Mouse (Mus musculus) liver, embryonic 16.5 days (tissue): Measurements from ENCODE around the gene St6galnac5. TPM values are rescaled to one million over a fixed set of nuclear protein-coding genes. Genes with fewer than 3 reads are reported as not detected.

Experiments used
- ATAC-seq: fragments of 200-750 bp; cut with Nextera tagmentation; 2 replicates; pipeline ENCODE4 v1.8.0; 2017; ENCODE audit warnings: low read depth, mild to moderate bottlenecking, moderate number of reproducible peaks, moderate library complexity
- H3K27ac ChIP-seq: fragments of 300-500 bp; sonication (generic); 2 replicates; pipeline ENCODE4 v1.5.1; 2014; ENCODE audit warnings: mild to moderate bottlenecking, low read length
- H3K27me3 ChIP-seq: fragments of 300-500 bp; sonication (generic); 2 replicates; pipeline ENCODE4 v1.6.1; 2014; ENCODE audit warnings: low read depth, low read length, mixed read lengths; ENCODE audit not compliant: control insufficient read depth, insufficient read depth
- H3K36me3 ChIP-seq: fragments of 300-500 bp; sonication (generic); 2 replicates; pipeline ENCODE4 v1.6.1; 2014; ENCODE audit warnings: mild to moderate bottlenecking; ENCODE audit not compliant: control insufficient read depth, insufficient read depth
- H3K4me1 ChIP-seq: fragments of 300-500 bp; sonication (generic); 2 replicates; pipeline ENCODE4 v1.6.1; 2014; ENCODE audit warnings: low read depth, low read length, mixed read lengths; ENCODE audit not compliant: control insufficient read depth
- H3K4me2 ChIP-seq: fragments of 300-500 bp; sonication (generic); 2 replicates; pipeline ENCODE4 v1.6.1; 2014; ENCODE audit warnings: low read depth, low read length, mixed read lengths
- H3K4me3 ChIP-seq: fragments of 300-500 bp; sonication (generic); 2 replicates; pipeline ENCODE4 v1.5.1; 2014; ENCODE audit warnings: low read depth, mild to moderate bottlenecking, low read length
- H3K9ac ChIP-seq: fragments of 300-500 bp; sonication (generic); 2 replicates; pipeline ENCODE4 v1.6.1; 2014; ENCODE audit warnings: low read depth, low read length
- H3K9me3 ChIP-seq: fragments of 300-500 bp; sonication (generic); replicated peaks from 2 replicates; pipeline ENCODE4 v1.6.1; 2016; ENCODE audit warnings: low read length; ENCODE audit not compliant: control insufficient read depth
- whole genome bisulfite sequencing: fragments of 180-500 bp; shearing (Covaris S2); extraction: QIAGEN DNeasy Blood & Tissue Kit; methylation state at CpG from one replicate; pipeline ENCODE4 v1.1.7; 2014; ENCODE audit not compliant: insufficient replicate concordance; 5-methylcytosine and 5-hydroxymethylcytosine counted together
- polyA plus RNA-seq: library from polyadenylated mRNA; unstranded; fragments of >200 nt; fragmentation: Nextera tagmentation; extraction: Ambion mirVana; gene quantifications from 2 replicates; pipeline ENCODE4 v1.2.1, GENCODE M21; 2015

Gene St6galnac5
- polyA plus RNA-seq, 1 experiment from 2014 or later, result 0.05 TPM

DNA sequence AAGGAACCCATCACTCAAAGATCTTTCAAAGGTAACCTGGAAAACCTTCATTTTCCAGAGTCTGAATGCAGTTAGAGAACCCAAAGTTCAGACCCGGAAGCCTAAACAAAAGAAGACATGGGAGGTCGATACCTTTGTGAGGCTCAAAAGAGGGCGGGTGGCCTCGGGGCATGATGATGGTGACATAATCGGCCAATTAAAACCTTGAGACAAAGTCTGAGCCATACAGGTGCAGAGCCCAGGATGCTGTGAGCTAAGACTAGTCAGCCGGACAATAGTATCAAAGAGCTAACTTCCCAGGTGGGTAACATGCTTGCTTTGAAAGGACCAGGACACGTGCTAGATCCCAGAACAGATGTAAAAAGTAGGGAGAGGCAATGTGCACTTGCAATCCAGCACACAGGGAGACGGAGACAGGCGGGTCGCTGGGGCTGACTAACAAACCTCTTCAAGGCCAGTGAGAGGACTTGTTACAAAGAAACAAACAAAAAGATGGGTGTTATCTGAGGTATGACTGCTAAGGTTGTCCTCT, 52.7 kb downstream of the St6galnac5 start:
- H3K36me3 ChIP-seq, result no peaks in the 10 kb centered on the region
- no peak overlapping the region for H3K27ac ChIP-seq
- WGBS, result 53% methylated on average over 10 of the region's 10 CpGs
- ATAC-seq, result no peak
- no peak overlapping the region for H3K9ac ChIP-seq
- H3K4me3 ChIP-seq, result no peak overlapping the region
- H3K4me2 ChIP-seq, result 0 out of 2 replicates have a peak overlapping the region, but pooled peaks have one; percentile 8
- no peaks in the 10 kb centered on the region for H3K9me3 ChIP-seq
- H3K27me3 ChIP-seq, result no peaks in the 10 kb centered on the region
- H3K4me1 ChIP-seq, result peaks cover 2% of the 10 kb centered on the region; the same call in 1 of the 2 replicates

DNA sequence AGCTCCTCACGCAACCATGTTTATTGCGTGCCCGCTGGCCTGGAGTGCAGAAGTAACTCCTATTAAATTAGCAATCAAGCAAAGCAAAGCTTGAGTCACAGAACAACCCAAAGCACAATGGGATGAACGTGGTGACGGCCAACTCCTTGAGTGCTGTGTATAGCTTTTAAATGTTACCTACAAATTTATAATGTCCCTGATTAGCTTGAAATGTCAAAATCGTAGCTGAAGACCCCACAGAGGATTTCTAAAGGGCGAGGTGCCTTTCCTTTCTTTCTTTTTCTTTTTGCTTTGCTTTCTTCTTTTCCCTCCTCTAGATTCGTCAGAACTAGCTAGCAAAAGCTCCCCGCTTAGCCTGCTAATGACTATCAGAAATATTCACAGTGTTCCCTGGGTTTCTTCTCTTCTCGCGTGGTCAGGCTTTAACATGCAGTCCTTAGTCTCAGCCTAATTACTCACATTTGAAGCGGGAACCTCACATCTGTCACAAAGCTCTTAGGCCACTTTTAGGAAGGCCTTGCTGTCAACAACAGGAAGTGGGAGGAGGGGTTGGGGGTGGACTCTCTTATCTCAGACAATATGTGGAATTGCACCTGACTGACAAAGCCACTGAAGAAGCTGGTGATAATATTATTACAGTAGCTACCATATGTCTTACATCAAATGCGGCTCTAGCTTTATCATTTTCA, 53.6 kb downstream of the St6galnac5 start:
- no peak overlapping the region for H3K4me3 ChIP-seq
- H3K27ac ChIP-seq, result no peak overlapping the region
- ATAC-seq, result peak; percentile 33
- H3K9me3 ChIP-seq, result no peaks in the 10 kb centered on the region
- no peaks in the 10 kb centered on the region for H3K27me3 ChIP-seq
- no peak overlapping the region for H3K9ac ChIP-seq
- peaks cover 2% of the 10 kb centered on the region; the same call in 1 of the 2 replicates for H3K4me1 ChIP-seq
- no peaks in the 10 kb centered on the region for H3K36me3 ChIP-seq
- 40% methylated on average over 13 of the region's 13 CpGs for WGBS
- H3K4me2 ChIP-seq, result no peak overlapping the region

DNA sequence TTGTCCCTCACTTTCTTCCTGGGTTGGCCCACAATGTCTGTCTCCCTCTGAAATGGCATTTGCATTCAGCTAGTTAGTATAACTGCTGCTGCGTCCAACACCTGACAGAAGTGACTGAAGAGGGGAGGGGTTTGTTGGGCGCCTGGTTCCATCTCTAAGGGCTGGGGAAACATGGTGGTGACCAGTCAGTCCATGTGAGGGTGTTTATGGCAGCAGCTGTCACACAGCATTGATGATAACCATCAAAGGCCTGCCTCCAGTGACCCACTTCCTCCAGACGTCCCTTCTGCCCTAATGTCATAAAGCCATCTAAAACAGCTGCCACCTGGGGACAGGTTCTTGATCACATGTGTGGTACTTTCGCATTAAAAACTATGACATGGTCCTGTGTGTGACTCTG, 55.9 kb downstream of the St6galnac5 start:
- no peak for ATAC-seq
- Histone ChIP-seq H3K9me3 (no peaks in the 10 kb centered on the region), H3K36me3 (no peaks in the 10 kb centered on the region)

DNA sequence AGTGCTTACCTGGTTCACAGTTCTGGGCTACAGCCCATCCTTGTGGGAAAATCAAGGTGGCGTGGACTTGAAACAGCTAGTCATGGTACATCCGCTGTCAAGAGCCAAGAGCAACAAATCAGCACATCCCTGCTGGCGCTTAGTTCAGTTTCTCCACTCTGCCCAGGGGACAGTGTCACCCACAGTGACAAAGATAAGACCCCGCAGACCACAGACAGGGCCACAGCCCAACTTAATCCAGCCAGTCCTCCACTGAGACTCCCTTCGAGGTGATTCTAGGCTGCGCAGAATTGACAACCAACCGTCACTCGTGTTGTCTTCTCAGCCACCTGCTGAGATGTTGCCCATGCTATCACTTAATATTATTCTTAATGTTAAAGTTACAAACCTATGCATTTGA, 56.7 kb downstream of the St6galnac5 start:
- Histone ChIP-seq H3K9me3 (no peaks in the 10 kb centered on the region), H3K4me1 (peaks cover 2% of the 10 kb centered on the region; the same call in 1 of the 2 replicates), H3K27me3 (no peaks in the 10 kb centered on the region), H3K9ac (no peak overlapping the region), H3K27ac (no peak overlapping the region), H3K36me3 (no peaks in the 10 kb centered on the region), H3K4me3 (no peak overlapping the region), H3K4me2 (no peak overlapping the region)
- 20% methylated on average over 8 of the region's 8 CpGs for WGBS
- ATAC-seq, result peak; percentile 44

More for the DNA sequence above, 55.9 kb downstream of the St6galnac5 start:
- H3K4me2 ChIP-seq, result no peak overlapping the region
- no peak overlapping the region for H3K4me3 ChIP-seq
- WGBS, result 41% methylated on average over 4 of the region's 4 CpGs
- no peak overlapping the region for H3K27ac ChIP-seq
- no peaks in the 10 kb centered on the region for H3K27me3 ChIP-seq
- H3K4me1 ChIP-seq, result peaks cover 2% of the 10 kb centered on the region; the same call in 1 of the 2 replicates
- H3K9ac ChIP-seq, result no peak overlapping the region

DNA sequence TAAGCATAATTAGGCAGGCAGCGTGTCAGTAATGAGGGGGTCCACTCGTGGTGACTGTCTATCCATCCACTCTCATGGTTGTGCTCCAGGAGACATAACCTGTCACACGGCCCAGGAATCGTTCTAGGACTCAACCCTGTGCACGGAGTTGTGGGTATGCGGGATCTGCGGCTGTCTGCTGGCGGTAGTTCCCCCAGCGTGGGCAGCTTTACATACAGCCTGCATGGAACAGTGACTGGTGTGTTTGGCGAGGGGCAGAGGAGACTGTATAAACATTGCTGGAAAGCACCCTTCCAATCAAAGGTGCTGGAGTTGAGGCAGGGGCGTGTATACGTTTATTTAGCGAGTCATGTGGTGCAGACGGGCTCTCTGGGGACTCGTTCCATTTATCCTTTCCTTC, 58.5 kb downstream of the St6galnac5 start:
- no peak for ATAC-seq

DNA sequence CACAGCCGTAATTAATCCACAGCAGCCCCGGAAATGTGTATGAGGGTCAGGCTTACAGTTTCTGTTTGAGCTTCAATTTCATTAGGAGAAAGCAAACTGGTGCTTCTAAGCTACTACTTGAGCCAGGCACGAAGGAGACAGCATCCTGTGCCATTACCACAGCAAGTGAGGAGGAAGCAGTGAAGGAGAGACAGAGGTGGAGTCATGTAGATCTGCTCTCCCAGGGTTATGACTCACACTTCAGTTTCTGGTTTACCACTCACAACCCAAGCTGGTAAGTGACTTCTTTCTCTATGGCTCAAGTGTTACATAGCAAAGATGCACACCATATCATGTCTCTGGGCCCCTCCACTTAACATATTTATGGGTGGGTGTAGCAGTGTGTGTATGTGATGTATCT, 61.7 kb downstream of the St6galnac5 start:
- Histone ChIP-seq H3K9me3 (no peaks in the 10 kb centered on the region), H3K27me3 (no peaks in the 10 kb centered on the region), H3K27ac (no peak overlapping the region), H3K4me3 (no peak overlapping the region), H3K4me2 (no peak overlapping the region), H3K4me1 (no peaks in the 10 kb centered on the region), H3K36me3 (no peaks in the 10 kb centered on the region), H3K9ac (no peak overlapping the region)
- WGBS, result 46% methylated on average over 3 of the region's 3 CpGs
- ATAC-seq, result no peak

More for the DNA sequence above, 58.5 kb downstream of the St6galnac5 start:
- H3K4me2 ChIP-seq, result no peak overlapping the region
- 63% methylated on average over 15 of the region's 15 CpGs for WGBS
- H3K36me3 ChIP-seq, result no peaks in the 10 kb centered on the region
- H3K4me1 ChIP-seq, result no peaks in the 10 kb centered on the region
- no peak overlapping the region for H3K4me3 ChIP-seq
- no peak overlapping the region for H3K27ac ChIP-seq
- H3K9me3 ChIP-seq, result no peaks in the 10 kb centered on the region
- H3K9ac ChIP-seq, result no peak overlapping the region
- no peaks in the 10 kb centered on the region for H3K27me3 ChIP-seq

DNA sequence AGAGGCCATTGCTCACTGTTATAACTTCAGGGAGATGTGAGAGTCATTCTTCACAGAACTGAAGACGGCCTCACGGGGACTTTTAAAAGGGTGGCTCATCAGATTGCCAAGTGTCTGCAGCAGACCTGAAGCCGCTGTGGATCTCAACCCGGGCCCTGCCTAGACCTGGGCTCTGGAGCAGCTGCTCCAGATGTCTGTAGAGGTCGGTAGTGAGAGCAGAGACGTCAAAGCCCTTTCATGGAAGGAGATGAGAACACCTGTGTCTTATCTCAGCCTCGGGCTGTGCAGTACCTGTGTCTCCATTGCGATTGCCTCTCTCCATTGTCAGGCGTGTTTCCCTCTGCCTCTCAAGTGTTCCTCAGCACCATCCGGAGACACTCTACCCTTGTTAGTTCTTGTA, 62.9 kb downstream of the St6galnac5 start:
- Histone ChIP-seq H3K27ac (no peak overlapping the region), H3K4me1 (no peaks in the 10 kb centered on the region), H3K9ac (no peak overlapping the region), H3K4me2 (no peak overlapping the region), H3K36me3 (no peaks in the 10 kb centered on the region), H3K4me3 (no peak overlapping the region), H3K27me3 (no peaks in the 10 kb centered on the region), H3K9me3 (no peaks in the 10 kb centered on the region)
- ATAC-seq, result no peak
- 56% methylated on average over 10 of the region's 10 CpGs for WGBS

DNA sequence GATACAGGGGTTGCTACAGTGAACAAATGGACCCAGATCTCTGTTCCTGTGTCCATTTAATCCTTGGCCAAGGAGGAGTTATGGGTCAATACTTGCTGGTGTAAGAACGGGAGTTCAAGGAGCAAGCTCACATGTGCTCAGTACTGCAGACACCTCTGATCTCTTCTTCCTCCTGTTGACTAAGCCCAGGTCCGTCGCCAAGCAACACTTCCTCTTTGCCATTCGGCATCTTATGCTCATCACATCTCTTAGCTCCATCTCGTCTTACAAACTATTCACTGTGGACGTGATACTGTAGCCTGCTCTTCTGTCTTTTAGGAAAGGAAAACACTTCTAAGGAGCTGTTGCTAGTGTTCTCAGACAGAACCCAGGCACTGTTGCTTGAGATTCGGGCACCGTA, 64.5 kb downstream of the St6galnac5 start:
- Histone ChIP-seq H3K4me3 (no peak overlapping the region), H3K4me2 (no peak overlapping the region), H3K9me3 (no peaks in the 10 kb centered on the region), H3K27ac (no peak overlapping the region), H3K9ac (no peak overlapping the region), H3K27me3 (no peaks in the 10 kb centered on the region), H3K36me3 (no peaks in the 10 kb centered on the region), H3K4me1 (no peaks in the 10 kb centered on the region)
- 58% methylated on average over 8 of the region's 8 CpGs for WGBS
- ATAC-seq, result no peak

DNA sequence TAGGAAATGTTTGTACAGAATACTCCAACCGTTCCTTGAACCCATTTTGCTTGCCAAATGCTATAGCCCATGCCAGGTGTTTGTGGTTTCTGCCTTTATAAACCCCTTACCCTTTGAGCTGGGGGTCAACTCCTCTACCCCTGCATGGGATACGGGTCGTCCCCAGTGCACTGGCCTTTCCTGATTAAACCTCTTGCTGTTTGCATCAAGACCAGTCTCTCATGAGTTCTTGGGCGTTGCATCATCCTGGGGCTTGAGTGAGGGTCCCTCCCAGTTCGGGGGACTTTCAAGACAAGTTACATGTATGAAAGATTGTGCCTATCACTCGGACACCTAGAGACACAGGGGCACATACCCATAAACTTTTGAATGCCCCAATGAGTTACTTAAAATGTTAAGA, 67.7 kb downstream of the St6galnac5 start:
- no peak overlapping the region for H3K27ac ChIP-seq
- no peaks in the 10 kb centered on the region for H3K36me3 ChIP-seq
- WGBS, result 60% methylated on average over 6 of the region's 6 CpGs
- H3K4me2 ChIP-seq, result no peak overlapping the region
- H3K9ac ChIP-seq, result no peak overlapping the region
- no peaks in the 10 kb centered on the region for H3K9me3 ChIP-seq
- no peak overlapping the region for H3K4me3 ChIP-seq
- H3K27me3 ChIP-seq, result no peaks in the 10 kb centered on the region
- no peaks in the 10 kb centered on the region for H3K4me1 ChIP-seq
- ATAC-seq, result no peak
